Mouse (Mus musculus): Measurements from ENCODE around the gene Hemk1.
A peak's percentile ranks its signal among the peaks of the same experiment; 100 is the strongest.

The Hemk1 gene

GRCm38 (mm10) chr9:107354826-107355225 is 16.7 kb upstream of the Hemk1 start:
- H3K27me3 ChIP-seq (ENCODE audit: insufficient read depth, low read length): peaks cover 58% of the 10 kb centered on the region
- H3K9me3 ChIP-seq (ENCODE audit: low read length): no peaks in the 10 kb centered on the region
- no peaks in the 10 kb centered on the region for H3K36me3 ChIP-seq (ENCODE audit: insufficient read depth, low read length)

GRCm38 (mm10) chr9:107349321-107349720 is 11.2 kb upstream of the Hemk1 start:
- H3K36me3 ChIP-seq (ENCODE audit: insufficient read depth, low read length): no peaks in the 10 kb centered on the region

More at GRCm38 (mm10) chr9:107354826-107355225, 16.7 kb upstream of the Hemk1 start:
- TF ChIP-seq CTCF (conservative IDR thresholded peaks at IDR 0.05; ENCODE audit: low read length) (no peak), POU5F1 (IDR thresholded peaks at IDR 0.05; ENCODE audit: borderline replicate concordance, low read length) (no peak), NANOG (IDR thresholded peaks at IDR 0.05; ENCODE audit: borderline replicate concordance, low read length) (no peak)
- peaks cover 11% of the 10 kb centered on the region for H3K4me1 ChIP-seq (replicated peaks; ENCODE audit: low read depth, low read length)
- no peak overlapping the region for H3K4me3 ChIP-seq (replicated peaks; ENCODE audit: low read length)

GRCm38 (mm10) chr9:107347586-107348183 is 9.5 kb upstream of the Hemk1 start:
- TF ChIP-seq POU5F1 (IDR thresholded peaks at IDR 0.05; ENCODE audit: borderline replicate concordance, low read length): no peak
- TF ChIP-seq CTCF (conservative IDR thresholded peaks at IDR 0.05; ENCODE audit: low read length): no peak
- no peak for TF ChIP-seq NANOG (IDR thresholded peaks at IDR 0.05; ENCODE audit: borderline replicate concordance, low read length)
- H3K4me3 ChIP-seq (replicated peaks; ENCODE audit: low read length): no peak overlapping the region
- no peaks in the 10 kb centered on the region for H3K36me3 ChIP-seq (ENCODE audit: insufficient read depth, low read length)
- H3K9me3 ChIP-seq (ENCODE audit: low read length): no peaks in the 10 kb centered on the region
- H3K4me1 ChIP-seq (replicated peaks; ENCODE audit: low read depth, low read length): peaks cover 20% of the 10 kb centered on the region
- H3K27me3 ChIP-seq (ENCODE audit: insufficient read depth, low read length): peaks cover 42% of the 10 kb centered on the region

More at GRCm38 (mm10) chr9:107349321-107349720, 11.2 kb upstream of the Hemk1 start:
- Histone ChIP-seq H3K4me1 (replicated peaks; ENCODE audit: low read depth, low read length) (peaks cover 20% of the 10 kb centered on the region), H3K4me3 (replicated peaks; ENCODE audit: low read length) (no peak overlapping the region), H3K27me3 (ENCODE audit: insufficient read depth, low read length) (peaks cover 39% of the 10 kb centered on the region), H3K9me3 (ENCODE audit: low read length) (no peaks in the 10 kb centered on the region)
- no peak for TF ChIP-seq POU5F1 (IDR thresholded peaks at IDR 0.05; ENCODE audit: borderline replicate concordance, low read length)
- no peak for TF ChIP-seq NANOG (IDR thresholded peaks at IDR 0.05; ENCODE audit: borderline replicate concordance, low read length)

GRCm38 (mm10) chr9:107346081-107346480 is 7.9 kb upstream of the Hemk1 start:
- H3K9me3 ChIP-seq (ENCODE audit: low read length): no peaks in the 10 kb centered on the region
- peaks cover 23% of the 10 kb centered on the region for H3K4me1 ChIP-seq (replicated peaks; ENCODE audit: low read depth, low read length)
- no peak overlapping the region for H3K4me3 ChIP-seq (replicated peaks; ENCODE audit: low read length)
- no peaks in the 10 kb centered on the region for H3K36me3 ChIP-seq (ENCODE audit: insufficient read depth, low read length)
- peaks cover 43% of the 10 kb centered on the region for H3K27me3 ChIP-seq (ENCODE audit: insufficient read depth, low read length)
- TF ChIP-seq NANOG (IDR thresholded peaks at IDR 0.05; ENCODE audit: borderline replicate concordance, low read length) (no peak), POU5F1 (IDR thresholded peaks at IDR 0.05; ENCODE audit: borderline replicate concordance, low read length) (no peak), CTCF (conservative IDR thresholded peaks at IDR 0.05; ENCODE audit: low read length) (no peak)

- Histone ChIP-seq H3K4me1 (replicated peaks; ENCODE audit: low read depth, low read length) (peaks cover 19% of the 10 kb centered on the region), H3K27me3 (ENCODE audit: insufficient read depth, low read length) (peaks cover 38% of the 10 kb centered on the region), H3K36me3 (ENCODE audit: insufficient read depth, low read length) (no peaks in the 10 kb centered on the region), H3K4me3 (replicated peaks; ENCODE audit: low read length) (no peak overlapping the region), H3K9me3 (ENCODE audit: low read length) (no peaks in the 10 kb centered on the region)
- TF ChIP-seq NANOG (IDR thresholded peaks at IDR 0.05; ENCODE audit: borderline replicate concordance, low read length): no peak
- TF ChIP-seq POU5F1 (IDR thresholded peaks at IDR 0.05; ENCODE audit: borderline replicate concordance, low read length): no peak
- no peak for TF ChIP-seq CTCF (conservative IDR thresholded peaks at IDR 0.05; ENCODE audit: low read length)
Observed at GRCm38 (mm10) chr9:107344027-107344426, 5.9 kb upstream of the Hemk1 start.

GRCm38 (mm10) chr9:107343146-107343943 is 5.2 kb upstream of the Hemk1 start:
- Histone ChIP-seq H3K4me1 (replicated peaks; ENCODE audit: low read depth, low read length) (peaks cover 22% of the 10 kb centered on the region), H3K4me3 (replicated peaks; ENCODE audit: low read length) (no peak overlapping the region), H3K9me3 (ENCODE audit: low read length) (no peaks in the 10 kb centered on the region), H3K36me3 (ENCODE audit: insufficient read depth, low read length) (no peaks in the 10 kb centered on the region), H3K27me3 (ENCODE audit: insufficient read depth, low read length) (peaks cover 34% of the 10 kb centered on the region)
- TF ChIP-seq CTCF (conservative IDR thresholded peaks at IDR 0.05; ENCODE audit: low read length) (no peak), POU5F1 (IDR thresholded peaks at IDR 0.05; ENCODE audit: borderline replicate concordance, low read length) (no peak), NANOG (IDR thresholded peaks at IDR 0.05; ENCODE audit: borderline replicate concordance, low read length) (no peak)

- no peak for TF ChIP-seq CTCF (conservative IDR thresholded peaks at IDR 0.05; ENCODE audit: low read length)
- TF ChIP-seq NANOG (IDR thresholded peaks at IDR 0.05; ENCODE audit: borderline replicate concordance, low read length): no peak
- TF ChIP-seq POU5F1 (IDR thresholded peaks at IDR 0.05; ENCODE audit: borderline replicate concordance, low read length): no peak
- H3K36me3 ChIP-seq (ENCODE audit: insufficient read depth, low read length): no peaks in the 10 kb centered on the region
- H3K4me1 ChIP-seq (replicated peaks; ENCODE audit: low read depth, low read length): peaks cover 26% of the 10 kb centered on the region
- H3K9me3 ChIP-seq (ENCODE audit: low read length): no peaks in the 10 kb centered on the region
- no peak overlapping the region for H3K4me3 ChIP-seq (replicated peaks; ENCODE audit: low read length)
- peaks cover 34% of the 10 kb centered on the region for H3K27me3 ChIP-seq (ENCODE audit: insufficient read depth, low read length)
Observed at GRCm38 (mm10) chr9:107342201-107342709, 4.1 kb upstream of the Hemk1 start.

- Histone ChIP-seq H3K4me1 (replicated peaks; ENCODE audit: low read depth, low read length) (peaks cover 34% of the 10 kb centered on the region), H3K27me3 (ENCODE audit: insufficient read depth, low read length) (peaks cover 31% of the 10 kb centered on the region), H3K9me3 (ENCODE audit: low read length) (no peaks in the 10 kb centered on the region), H3K36me3 (ENCODE audit: insufficient read depth, low read length) (peaks cover 3% of the 10 kb centered on the region; the same call in 1 of the 2 replicates), H3K4me3 (replicated peaks; ENCODE audit: low read length) (peak overlapping the region; percentile 77)
- TF ChIP-seq POU5F1 (IDR thresholded peaks at IDR 0.05; ENCODE audit: borderline replicate concordance, low read length) (no peak), CTCF (conservative IDR thresholded peaks at IDR 0.05; ENCODE audit: low read length) (no peak), NANOG (IDR thresholded peaks at IDR 0.05; ENCODE audit: borderline replicate concordance, low read length) (no peak)
Observed at GRCm38 (mm10) chr9:107340911-107341645, 2.9 kb upstream of the Hemk1 start.

Measured in E14TG2a.4 (cell line).